Mouse (Mus musculus) embryonic stem cell, embryonic (primary cell): ENCODE measurements around the gene D7Ertd443e.

Experiments used
- CTCF ChIA-PET, 4 experiments: fragments of 300-600 bp in 2 of 4; fragments of 350-600 bp in 2 of 4; sonication (Branson Sonifier 250); formaldehyde crosslinking; loops; one replicate each; lab custom pipeline; 2022; ENCODE audit warnings: inconsistent platforms in 2 of 4; lab: Charles Lee
- POLR2A ChIA-PET, 4 experiments: fragments of 300-600 bp in 2 of 4; fragments of 350-600 bp in 2 of 4; sonication (Branson Sonifier 250); formaldehyde crosslinking; loops; one replicate each; lab custom pipeline; 2022; ENCODE audit warnings: antibody characterized with exemption in 4 of 4, inconsistent platforms in 1 of 4; lab: Charles Lee

Gene D7Ertd443e

DNA sequence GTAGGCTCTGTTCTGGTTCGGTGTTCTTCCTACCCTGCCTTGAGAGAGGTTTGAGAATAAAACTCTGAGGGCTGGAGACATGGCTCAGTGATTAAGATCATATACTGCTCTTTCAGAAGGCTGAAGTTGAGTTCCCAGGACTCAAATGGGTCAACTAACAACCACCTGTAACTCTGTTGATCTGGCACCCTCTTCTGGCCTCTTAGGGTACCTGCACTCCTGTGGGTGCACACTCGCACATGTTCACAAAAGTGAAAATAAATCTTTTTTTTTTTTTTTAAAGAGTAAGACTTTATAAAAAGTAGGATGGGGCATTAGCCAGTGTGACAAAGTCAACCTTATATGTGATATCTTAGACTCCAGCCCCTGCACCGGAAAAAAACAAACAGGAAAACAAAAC, 146.6 kb downstream of the D7Ertd443e start:
- POLR2A ChIA-PET, result no interaction called here
- CTCF ChIA-PET, result interaction anchor here in 2 of 4 experiments (0.7 kb wide), 2 partner anchors 383 to 438 kb away, joined by 3 to 6 read pairs; no protein-coding TSS in a partner anchor

DNA sequence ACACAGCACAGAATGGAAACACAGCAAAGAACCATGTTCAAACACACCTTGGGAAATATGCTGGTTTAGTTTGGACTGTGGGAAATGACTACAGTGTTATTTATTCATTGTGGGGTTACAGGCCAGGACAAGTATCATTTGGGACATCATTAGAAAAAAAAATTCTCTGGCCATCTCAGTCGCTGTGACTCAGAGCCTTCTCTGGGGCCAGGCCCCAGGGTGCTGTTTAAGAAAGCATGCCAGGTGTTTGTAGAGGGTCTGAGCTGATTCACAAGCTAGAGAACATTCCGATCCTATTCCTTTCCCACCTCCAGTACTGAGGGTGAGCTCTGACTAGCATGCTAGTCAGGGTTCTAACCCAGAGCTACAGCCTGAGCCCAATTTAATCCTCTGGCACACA, 148.1 kb downstream of the D7Ertd443e start:
- ChIA-PET CTCF (interaction anchor here in 1 of 4 experiments (1.0 kb wide), 1 partner anchor 13 kb away, joined by 4 read pairs; no protein-coding TSS in a partner anchor), POLR2A (no interaction called here)

DNA sequence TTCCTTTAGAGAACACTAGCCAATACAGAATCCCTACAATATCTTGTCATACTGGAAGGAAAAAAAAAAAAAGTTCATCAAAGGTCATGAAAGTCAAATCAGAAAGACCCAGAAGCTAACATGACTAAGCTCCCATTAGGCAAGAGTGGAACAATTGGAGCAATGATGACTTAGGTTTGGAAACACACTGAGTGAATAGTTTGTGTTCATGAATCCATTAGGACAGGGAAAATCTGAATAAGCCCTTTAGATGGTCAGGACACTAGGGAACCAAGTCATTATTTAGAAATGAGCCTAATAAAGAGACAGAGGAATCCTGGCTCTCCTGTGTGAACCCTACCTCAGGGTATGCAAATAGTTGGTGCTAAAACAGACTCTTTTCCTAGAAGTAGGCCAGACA, 148.7 kb downstream of the D7Ertd443e start:
- ChIA-PET POLR2A (no interaction called here), CTCF (interaction anchor here in 1 of 4 experiments (0.5 kb wide), 1 partner anchor 568 kb away, joined by 5 read pairs; no protein-coding TSS in a partner anchor)

DNA sequence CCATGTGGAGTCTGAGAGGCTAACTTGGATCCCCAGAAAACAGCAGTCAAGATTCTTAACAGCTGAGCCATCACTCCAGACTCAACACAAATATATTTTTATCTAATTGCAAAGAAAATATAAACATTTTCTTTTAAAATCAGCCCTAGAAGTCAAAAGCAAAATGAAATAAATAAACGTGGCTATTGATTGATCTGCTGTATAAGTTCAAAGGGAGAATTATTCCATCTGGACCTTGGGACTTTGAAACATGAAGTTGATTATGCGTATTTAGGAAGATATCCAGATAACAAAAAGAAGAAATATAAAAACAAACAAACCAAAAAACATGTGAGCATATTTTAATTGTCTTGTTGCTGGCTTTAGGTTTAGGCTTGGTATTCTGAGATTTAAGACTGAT, 149.9 kb downstream of the D7Ertd443e start:
- POLR2A ChIA-PET, result no interaction called here
- CTCF ChIA-PET, result interaction anchor here in 1 of 4 experiments (0.9 kb wide), 1 partner anchor 12 kb away, joined by 3 read pairs; no protein-coding TSS in a partner anchor

DNA sequence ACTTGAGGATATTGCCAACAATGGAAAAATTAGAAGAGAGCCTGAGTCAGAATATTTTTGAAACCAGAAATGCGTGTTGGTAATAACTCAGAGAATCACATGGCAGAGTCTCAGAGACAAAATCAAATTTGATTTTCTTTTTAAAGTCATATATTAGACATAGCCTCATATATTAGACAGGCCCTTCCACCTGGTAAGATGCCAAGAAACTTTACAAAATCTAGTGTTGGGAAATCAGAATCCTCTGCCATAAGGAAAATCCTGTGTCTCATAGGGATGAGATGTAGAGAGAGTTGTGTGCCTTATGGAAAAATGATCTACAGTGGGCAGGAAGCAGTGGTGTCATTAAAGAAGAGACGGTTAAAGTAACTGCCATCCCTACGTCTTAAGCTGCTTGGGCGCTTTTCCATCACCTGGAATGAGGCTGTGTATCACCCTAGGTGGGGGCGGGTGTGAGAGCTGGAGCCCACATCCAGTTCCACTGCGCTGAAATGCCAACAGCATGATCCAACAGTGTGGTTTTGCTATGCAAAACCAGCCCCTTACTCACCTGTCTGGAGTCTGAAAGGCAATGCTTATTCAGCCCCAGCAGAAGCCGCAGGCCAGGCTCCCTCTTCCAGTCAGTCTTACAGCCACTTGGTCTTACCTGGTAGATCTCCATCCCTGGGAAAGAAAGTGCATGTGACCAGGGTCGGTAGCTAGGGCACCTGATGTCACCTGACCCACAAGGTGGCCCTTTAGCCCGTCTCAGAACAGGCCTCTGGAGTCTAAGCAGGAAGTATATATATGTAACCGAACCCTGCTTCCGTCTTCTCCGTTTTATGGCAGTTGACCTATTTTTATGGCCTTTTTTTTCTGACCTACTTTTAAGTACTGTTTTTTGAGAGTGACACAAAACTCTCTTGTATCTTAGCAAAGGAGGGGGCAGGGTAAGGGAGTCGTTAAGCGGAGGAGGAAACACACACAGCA, 153.8 kb downstream of the D7Ertd443e start, which contains the start of gene Adam12:
TSS of gene Adam12 (minus strand) at position 769 of the 969 bp plus-strand sequence.
- POLR2A ChIA-PET, result no interaction called here
- CTCF ChIA-PET, result interaction anchor here in 1 of 4 experiments (1.0 kb wide), 1 partner anchor 7 kb away, joined by 3 read pairs; no protein-coding TSS in a partner anchor

DNA sequence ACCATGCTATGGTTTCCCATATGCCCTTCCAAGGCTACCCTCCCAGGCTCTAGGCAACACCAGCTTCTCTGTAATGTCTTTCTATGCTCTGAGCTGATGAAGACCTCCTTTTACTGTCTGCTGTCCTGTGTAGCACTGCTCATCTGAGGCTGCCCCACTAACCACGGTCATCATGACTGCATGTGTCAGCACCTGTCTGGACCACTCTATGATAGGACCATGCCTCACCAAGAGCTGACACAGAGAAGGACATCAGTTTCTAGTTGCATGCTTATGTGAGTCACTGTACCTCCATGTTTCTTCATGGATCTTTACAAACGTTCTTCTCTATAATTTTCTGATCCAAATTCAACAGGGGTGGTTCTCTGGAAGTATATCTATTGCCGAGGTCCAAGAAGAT, 154.8 kb downstream of the D7Ertd443e start:
- ChIA-PET CTCF (no interaction called here), POLR2A (interaction anchor here in 1 of 4 experiments (0.6 kb wide), 1 partner anchor 515 kb away, joined by 3 read pairs; no protein-coding TSS in a partner anchor)

DNA sequence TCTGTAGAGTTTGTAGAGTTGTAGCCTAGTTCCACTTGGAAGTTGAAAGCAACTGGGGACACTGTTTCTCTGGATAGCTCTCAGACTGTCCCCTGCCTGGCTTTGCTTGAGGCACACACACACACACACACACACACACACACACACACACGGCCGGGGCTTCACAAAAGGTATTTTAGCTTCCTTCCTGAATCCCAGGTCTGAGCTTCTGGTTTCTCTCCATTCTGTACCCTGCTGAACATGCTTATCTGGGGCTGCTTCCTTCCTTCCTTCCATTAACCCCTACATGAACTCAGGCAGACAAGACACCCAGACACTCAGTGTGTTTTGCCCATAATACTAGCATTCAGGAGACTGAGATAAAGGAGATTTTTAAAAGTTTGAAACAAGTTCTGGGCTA, 155.6 kb downstream of the D7Ertd443e start:
- ChIA-PET CTCF (interaction anchor here in 1 of 4 experiments (0.6 kb wide), 1 partner anchor 65 kb away, joined by 3 read pairs; no protein-coding TSS in a partner anchor), POLR2A (no interaction called here)

DNA sequence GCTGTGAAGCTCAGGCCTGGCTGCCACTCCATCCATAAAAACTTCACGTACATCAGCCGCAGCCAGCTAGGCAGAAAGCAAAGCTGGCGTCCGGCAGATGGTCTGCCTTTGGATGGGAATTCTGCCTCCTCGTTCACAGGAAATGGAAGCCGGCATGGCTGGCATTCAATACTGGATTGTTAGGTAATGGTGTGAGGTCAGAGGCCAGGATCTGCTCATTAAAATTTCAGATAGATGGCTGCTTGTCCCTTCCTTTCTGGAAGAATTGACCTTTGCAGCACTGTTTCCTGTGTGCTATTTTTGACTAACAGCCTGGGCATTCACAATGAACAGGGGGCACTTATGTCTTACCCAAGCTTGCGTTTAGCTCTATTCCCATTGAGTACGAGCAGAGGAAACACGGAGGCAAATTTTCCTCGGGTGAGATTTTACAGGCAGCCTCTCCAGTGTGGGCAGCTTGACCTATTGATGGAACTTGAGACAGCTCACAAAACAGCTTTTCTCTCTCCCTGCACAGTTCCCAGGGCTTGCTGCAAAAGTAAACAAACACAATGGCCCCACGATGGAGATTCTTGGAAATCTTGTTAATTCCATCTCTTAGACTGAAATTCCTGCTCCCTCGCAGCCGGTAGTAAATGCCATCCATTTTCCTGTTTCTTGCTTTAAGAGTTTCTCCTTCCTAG, 157.5 kb downstream of the D7Ertd443e start:
- POLR2A ChIA-PET, result interaction anchor here in 1 of 4 experiments (0.7 kb wide), 1 partner anchor 464 kb away, joined by 3 read pairs; no protein-coding TSS in a partner anchor
- CTCF ChIA-PET, result no interaction called here

DNA sequence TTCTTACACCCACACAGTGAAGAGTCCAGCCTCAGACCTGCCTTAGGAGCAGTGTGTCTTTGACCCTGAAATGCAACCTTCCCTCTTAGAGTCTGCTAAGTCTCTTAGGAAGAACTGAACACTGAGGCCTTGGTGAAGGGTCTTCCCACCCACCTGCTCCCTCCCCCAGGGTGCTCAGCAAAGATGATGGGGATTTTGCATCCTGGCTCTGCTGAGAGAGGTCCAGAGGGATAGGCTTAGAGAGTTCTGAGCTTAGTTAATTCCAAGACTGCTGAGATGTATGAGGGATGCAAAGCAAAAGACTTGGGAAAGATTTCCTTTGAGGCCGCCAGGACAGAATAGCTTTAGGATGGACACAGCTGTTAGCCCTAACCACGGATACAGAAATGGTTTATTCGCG, 158.4 kb downstream of the D7Ertd443e start:
- POLR2A ChIA-PET, result no interaction called here
- CTCF ChIA-PET, result interaction anchor here in 1 of 4 experiments (0.7 kb wide), 1 partner anchor 161 kb away, joined by 3 read pairs; no protein-coding TSS in a partner anchor

DNA sequence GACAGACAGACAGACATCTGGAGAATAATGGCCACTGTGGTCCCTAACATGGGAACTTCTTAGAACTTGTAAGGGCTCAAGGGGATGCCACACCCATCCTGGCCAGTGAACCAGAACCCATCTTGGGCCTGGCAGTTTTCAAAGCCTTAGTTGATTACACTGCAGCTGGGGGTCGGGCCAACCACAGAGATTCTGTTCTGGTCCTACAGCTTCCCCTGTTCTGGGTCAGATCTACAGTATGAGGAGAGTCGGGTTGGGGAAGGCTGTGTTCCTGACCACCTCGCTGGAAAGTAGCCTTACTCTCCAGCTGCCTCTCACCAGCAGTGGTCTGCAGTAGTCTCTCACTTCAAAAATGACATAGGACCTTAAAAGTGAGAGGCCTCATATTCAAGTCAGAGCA, 159.2 kb downstream of the D7Ertd443e start:
- CTCF ChIA-PET, result interaction anchor here in 1 of 4 experiments (0.7 kb wide), 1 partner anchor 455 kb away, joined by 3 read pairs; no protein-coding TSS in a partner anchor
- POLR2A ChIA-PET, result no interaction called here

DNA sequence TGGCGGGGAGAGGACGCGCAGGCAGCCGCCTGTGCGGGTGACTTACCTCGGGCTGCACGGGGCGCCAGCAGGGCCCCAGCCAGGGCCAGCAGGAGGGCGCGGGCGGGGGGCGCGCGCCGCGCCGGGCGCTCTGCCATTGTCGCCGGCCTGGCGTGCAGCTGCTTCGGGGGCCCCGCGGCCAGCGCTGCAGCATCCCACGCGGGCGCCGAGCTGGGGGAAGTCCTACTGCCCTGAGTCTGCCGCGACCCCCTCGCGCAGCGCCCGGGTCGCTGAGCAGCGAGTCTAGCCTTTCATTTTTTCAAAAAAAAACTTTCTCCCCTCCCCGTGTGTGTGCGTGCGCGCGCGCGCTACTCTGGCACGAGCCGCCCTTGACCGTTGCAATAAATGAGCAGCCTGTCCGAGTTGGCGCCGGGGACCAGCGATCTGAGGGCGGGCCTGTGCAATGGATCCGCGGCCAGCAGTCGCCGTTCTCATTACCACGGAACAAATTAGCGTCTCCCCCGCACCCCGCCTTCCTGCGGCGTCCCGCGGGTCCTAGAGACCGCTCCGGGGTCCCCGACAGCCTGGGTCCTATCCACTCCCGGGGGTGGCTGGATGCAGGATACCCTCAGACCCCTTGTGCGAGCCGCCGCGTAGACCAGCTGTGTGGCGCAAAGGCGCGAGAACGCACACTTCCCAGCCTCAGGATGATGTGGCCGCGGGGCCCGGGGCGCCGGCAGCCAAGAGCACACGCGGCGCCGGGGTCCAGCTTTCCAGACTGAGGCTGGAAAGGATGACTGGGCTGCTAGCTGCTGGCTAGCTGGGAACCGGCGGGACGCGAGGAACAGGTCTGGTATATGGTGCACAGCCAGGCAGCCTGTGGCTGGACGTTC, 160.5 kb downstream of the D7Ertd443e start:
- ChIA-PET CTCF (interaction anchor here in 3 of 4 experiments (0.5 to 2.2 kb wide), 11 partner anchors 7 to 419 kb away, joined by 3 to 11 read pairs (median 4); partner anchors contain the start of gene Adam12 (in 1 of the 3)), POLR2A (interaction anchor here in 2 of 4 experiments (0.6 kb wide), 2 partner anchors 25 to 609 kb away, joined by 3 read pairs; no protein-coding TSS in a partner anchor)

DNA sequence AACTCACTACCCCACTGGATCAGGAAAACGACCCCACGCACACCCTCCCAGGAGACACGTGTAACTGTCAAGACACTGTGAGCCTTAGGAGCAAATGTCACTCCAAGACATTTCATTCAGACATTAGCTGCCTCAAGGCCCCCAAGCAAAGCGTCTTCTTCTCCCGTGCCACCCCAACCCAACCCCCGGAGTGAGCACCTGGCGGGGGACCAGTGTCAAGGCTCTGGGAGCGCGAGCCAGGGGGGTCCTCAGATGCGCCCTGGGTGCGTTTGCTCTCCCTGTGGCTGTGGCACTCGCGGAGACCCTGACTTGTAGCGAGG, 161.1 kb downstream of the D7Ertd443e start:
- CTCF ChIA-PET, result interaction anchor here (0.6 to 2.2 kb wide), 30 partner anchors 8 to 1406 kb away, joined by 3 to 13 read pairs (median 4); partner anchors contain the start of gene Adam12 (in 1 of the 4)
- POLR2A ChIA-PET, result no interaction called here

DNA sequence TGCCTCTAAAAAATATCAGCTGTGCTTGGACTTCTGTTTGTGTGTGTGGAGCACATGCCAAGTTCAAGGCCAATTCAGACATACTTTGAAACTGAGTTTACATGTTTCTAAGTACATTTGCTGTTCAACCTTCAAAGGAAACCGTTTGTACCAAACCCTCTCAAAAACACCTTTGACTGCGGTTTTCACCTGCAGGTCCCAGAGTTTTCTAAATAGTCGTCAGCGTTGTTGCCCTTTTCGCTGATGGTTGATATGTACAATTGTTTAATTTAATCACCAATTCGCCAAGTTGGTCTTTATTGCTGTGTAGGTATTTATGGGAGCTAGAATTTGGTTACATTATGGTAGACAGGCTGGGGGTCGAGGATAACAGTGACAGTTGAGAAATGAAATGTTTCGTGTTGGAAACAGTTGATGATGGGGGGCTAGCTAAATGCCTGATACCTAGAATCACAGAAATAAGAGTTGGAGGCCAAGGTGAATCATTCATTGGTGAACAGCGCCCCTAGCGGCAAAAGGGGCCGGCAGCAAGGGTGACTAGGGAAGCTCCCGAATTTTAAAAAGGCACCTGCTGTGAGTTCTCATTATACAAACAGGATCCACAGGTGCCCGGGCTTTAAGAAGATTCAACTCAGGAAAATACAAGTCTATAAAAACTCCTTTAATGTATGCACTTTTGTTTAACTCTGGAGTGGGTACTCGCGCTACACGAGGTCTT, 161.9 kb downstream of the D7Ertd443e start:
- CTCF ChIA-PET, result interaction anchor here (0.6 to 2.2 kb wide), 36 partner anchors 9 to 1407 kb away, joined by 3 to 13 read pairs (median 4); partner anchors contain the start of gene Adam12 (in 1 of the 4)
- POLR2A ChIA-PET, result interaction anchor here in 2 of 4 experiments (0.6 to 0.8 kb wide), 2 partner anchors 364 to 370 kb away, joined by 3 read pairs; no protein-coding TSS in a partner anchor
